Mouse (Mus musculus) embryonic fibroblast, embryonic 13.5 days (primary cell): ENCODE measurements around the gene Sh3gl1.

Experiments used
- CTCF ChIP-seq: IDR thresholded peaks from 2 replicates; pipeline ENCODE4 v1.5.1; 2011; ENCODE audit warnings: mild to moderate bottlenecking, control low read depth, low read length, moderate library complexity, borderline replicate concordance; ENCODE audit not compliant: insufficient read depth
- POLR2A ChIP-seq: IDR thresholded peaks from 2 replicates; pipeline ENCODE4 v1.6.1; 2011; ENCODE audit warnings: low read depth, mild to moderate bottlenecking, control low read depth, low read length, moderate library complexity

- TF ChIP-seq CTCF (no peak), POLR2A (no peak)
Observed at GRCm38 (mm10) chr17:56055945-56056678, 19.7 kb upstream of the Sh3gl1 start.
